Mouse (Mus musculus): Measurements from ENCODE around the gene Aarsd1. TPM values are rescaled to one million over a fixed set of nuclear protein-coding genes. Genes with fewer than 3 reads are reported as not detected.

The Aarsd1 gene
- total RNA-seq, 2 experiments from 2014 or later = 41.4 to 43.7 TPM

- no peak for DNase-seq
Observed at GRCm38 (mm10) chr11:101374421-101374938, 42.9 kb downstream of the Aarsd1 start.

DNA sequence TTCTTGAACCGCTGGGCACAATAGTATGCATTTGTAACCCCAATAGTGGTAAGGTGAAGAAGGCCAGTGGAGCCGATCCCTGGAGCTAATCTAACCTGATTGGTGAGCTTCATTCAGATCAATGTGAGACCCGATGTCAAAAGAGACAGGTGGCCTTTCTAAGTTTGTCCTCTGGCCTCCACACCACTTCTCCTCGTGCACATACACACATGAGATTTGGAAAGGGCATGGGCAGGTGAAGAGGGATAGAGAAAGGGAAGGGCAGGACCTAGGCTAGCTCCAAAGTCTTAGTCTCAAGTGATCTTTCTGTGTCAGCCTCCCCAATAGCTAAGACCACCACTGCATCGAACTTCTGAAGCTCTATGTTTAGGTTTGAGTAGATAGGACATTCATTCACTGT, 47.3 kb downstream of the Aarsd1 start:
- DNase-seq = no peak

DNA sequence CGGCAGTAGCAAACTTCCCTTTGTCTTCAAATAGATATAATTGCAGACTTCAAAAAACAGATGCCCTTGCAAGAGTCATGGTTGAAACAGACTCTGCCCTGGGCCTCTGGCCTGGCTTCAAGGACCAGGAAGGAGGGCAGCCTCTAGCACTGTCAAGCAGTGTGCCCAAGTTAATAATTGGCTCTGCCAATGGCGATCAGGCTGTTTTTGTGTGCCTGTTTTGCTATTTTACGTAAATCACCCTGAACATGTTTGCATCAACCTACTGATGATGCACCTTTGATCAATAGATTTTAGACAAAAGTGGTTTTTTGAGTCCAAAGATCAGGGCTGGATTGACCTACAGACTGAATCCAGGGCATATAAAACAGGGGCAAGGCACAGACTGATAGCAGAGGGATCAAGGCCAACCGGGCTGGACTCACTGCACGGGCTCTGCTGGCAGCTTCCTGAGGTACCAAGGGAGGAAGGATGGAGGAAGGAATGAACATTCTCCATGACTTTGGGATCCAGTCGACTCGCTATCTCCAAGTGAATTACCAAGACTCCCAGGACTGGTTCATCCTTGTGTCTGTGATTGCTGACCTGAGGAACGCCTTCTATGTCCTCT, 50.0 kb downstream of the Aarsd1 start, which contains the start of gene G6pc:
TSS of gene G6pc (plus strand) at position 236 of the 610 bp plus-strand sequence.
- DNase-seq = no peak

DNA sequence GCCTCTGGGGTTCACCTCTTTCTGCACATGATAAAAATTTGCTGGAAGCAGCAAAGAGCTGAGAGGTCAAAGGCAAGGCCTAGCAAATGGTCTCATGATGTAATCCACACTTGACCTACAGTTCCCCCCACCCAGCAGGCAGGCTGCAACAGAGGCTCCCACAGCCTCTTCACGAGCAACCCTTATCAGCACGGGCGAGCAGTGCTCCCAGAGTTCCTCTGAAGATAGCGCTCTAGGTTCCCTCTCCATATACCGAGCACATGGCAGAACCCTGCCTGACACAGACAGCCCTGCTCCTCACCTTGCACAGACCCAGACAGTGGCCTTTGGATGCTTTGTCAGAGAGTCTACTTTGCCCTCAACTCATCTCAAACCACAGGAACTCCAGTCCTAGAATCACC, 52.9 kb downstream of the Aarsd1 start:
- DNase-seq = no peak

- DNase-seq = no peak
Observed at GRCm38 (mm10) chr11:101360651-101361113, 56.7 kb downstream of the Aarsd1 start.

GRCm38 (mm10) chr11:101359776-101360175, 57.6 kb downstream of the Aarsd1 start:
- DNase-seq = no peak

GRCm38 (mm10) chr11:101357505-101358182, 59.8 kb downstream of the Aarsd1 start:
- DNase-seq = no peak

Small RNA genes lying within 50 kb of the gene (microRNA-seq; reads per million reads assigned to microRNA genes)
- gene Mir6929 = 0 to 0.42 reads per million in 2 experiments

Other genes starting within 250 kb of the Aarsd1 start
- 100 to 1,000 TPM; 168 to 169 TPM for gene Cntnap1, start 247.1 kb downstream of the Aarsd1 start, total RNA-seq (2021)
- gene Plekhh3, start 246.3 kb downstream of the Aarsd1 start, total RNA-seq (2021) = 10 to 100 TPM; 12.5 to 14.8 TPM
- not detected for gene Ccr10, start 242.2 kb downstream of the Aarsd1 start, total RNA-seq (2021)
- gene Ezh1, start 191.2 kb downstream of the Aarsd1 start, total RNA-seq (2021) = 10 to 100 TPM; 65.9 to 77.2 TPM
- gene Ramp2, start 171.6 kb downstream of the Aarsd1 start, total RNA-seq (2021) = 10 to 100 TPM; 63.7 to 68.0 TPM
- 10 to 100 TPM; 63.0 to 66.0 TPM for gene Vps25, start 163.9 kb downstream of the Aarsd1 start, total RNA-seq (2021)
- gene Wnk4, start 157.0 kb downstream of the Aarsd1 start, total RNA-seq (2021) = 1 to 10 TPM; 6.4 to 8.3 TPM
- gene Cntd1, start 138.6 kb downstream of the Aarsd1 start, total RNA-seq (2021) = under 1 TPM; 0.58 to 0.67 TPM
- 100 to 1,000 TPM in 1 of 2 experiments, 10 to 100 TPM in 1; 96.7 to 113 TPM for gene Coa3, start 138.5 kb downstream of the Aarsd1 start, total RNA-seq (2021)
- gene Becn1, start 115.3 kb downstream of the Aarsd1 start, total RNA-seq (2021) = 100 to 1,000 TPM; 217 to 238 TPM
- gene Psme3, start 101.4 kb downstream of the Aarsd1 start, total RNA-seq (2021) = 100 to 1,000 TPM; 121 to 122 TPM
- gene Aoc2, start 92.6 kb downstream of the Aarsd1 start, total RNA-seq (2021) = 1 to 10 TPM; 8.4 to 9.7 TPM
- 1 to 10 TPM in 1 of 2 experiments, under 1 TPM in 1; 0.62 to 1.4 TPM for gene Aoc3, start 87.0 kb downstream of the Aarsd1 start, total RNA-seq (2021)
- gene G6pc, start 50.1 kb downstream of the Aarsd1 start, total RNA-seq (2021) = not detected
- 1 to 10 TPM; 7.1 to 8.8 TPM for gene Gm27029, start 7.2 kb upstream of the Aarsd1 start, total RNA-seq (2021)
- 10 to 100 TPM; 34.8 to 36.3 TPM for gene Rundc1, start 7.5 kb upstream of the Aarsd1 start, total RNA-seq (2021)
- 1 to 10 TPM; 1.7 to 2.0 TPM for gene Ptges3l, start 7.7 kb upstream of the Aarsd1 start, total RNA-seq (2021)
- 10 to 100 TPM; 28.5 to 39.7 TPM for gene Rpl27, start 24.7 kb upstream of the Aarsd1 start, total RNA-seq (2021)
- gene Ifi35, start 30.8 kb upstream of the Aarsd1 start, total RNA-seq (2021) = 1 to 10 TPM; 2.5 to 3.1 TPM
- gene Rnd2, start 47.4 kb upstream of the Aarsd1 start, total RNA-seq (2021) = 100 to 1,000 TPM; 123 TPM
- 10 to 100 TPM; 28.0 to 28.2 TPM for gene Vat1, start 48.6 kb upstream of the Aarsd1 start, total RNA-seq (2021)
- 1 to 10 TPM in 1 of 2 experiments, under 1 TPM in 1; 0.96 to 1.6 TPM for gene Brca1, start 134.3 kb upstream of the Aarsd1 start, total RNA-seq (2021)
- gene Nbr1, start 134.5 kb upstream of the Aarsd1 start, total RNA-seq (2021) = 100 to 1,000 TPM; 142 to 194 TPM
- gene Tmem106a, start 164.6 kb upstream of the Aarsd1 start, total RNA-seq (2021) = 1 to 10 TPM; 1.3 to 2.7 TPM
- not detected for gene Gm11634, start 181.6 kb upstream of the Aarsd1 start, total RNA-seq (2021)
- 1 to 10 TPM; 6.7 to 9.4 TPM for gene Rdm1, start 209.6 kb upstream of the Aarsd1 start, total RNA-seq (2021)
- gene Arl4d, start 247.9 kb upstream of the Aarsd1 start, total RNA-seq (2021) = 10 to 100 TPM; 12.9 to 13.8 TPM